Mouse (Mus musculus): ENCODE results near the gene Smim6.

- TF ChIP-seq EP300 (IDR thresholded peaks at IDR 0.05; ENCODE audit: low read depth): peak; percentile 81
- peak; percentile 9; the same call in 1 of the 2 replicates for TF ChIP-seq CTCF (IDR thresholded peaks at IDR 0.05; ENCODE audit: low read depth)
Observed at GRCm38 (mm10) chr11:115903384-115904230, 8.2 kb upstream of the Smim6 start.

All from liver, postnatal 0 days (tissue).